Mouse (Mus musculus) embryo, embryonic 9.5 days (tissue): ENCODE measurements around the gene Rragd.
"Not testable (repeated sequence)": the region's sequence is repeated elsewhere in the genome, so short reads cannot be mapped to it uniquely, and the experiment has no call there.

Experiments
- DNase-seq: peaks from one replicate; pipeline ENCODE4 v3.0.0-alpha.2; 2017; ENCODE audit errors: extremely low spot score

The Rragd gene

DNA sequence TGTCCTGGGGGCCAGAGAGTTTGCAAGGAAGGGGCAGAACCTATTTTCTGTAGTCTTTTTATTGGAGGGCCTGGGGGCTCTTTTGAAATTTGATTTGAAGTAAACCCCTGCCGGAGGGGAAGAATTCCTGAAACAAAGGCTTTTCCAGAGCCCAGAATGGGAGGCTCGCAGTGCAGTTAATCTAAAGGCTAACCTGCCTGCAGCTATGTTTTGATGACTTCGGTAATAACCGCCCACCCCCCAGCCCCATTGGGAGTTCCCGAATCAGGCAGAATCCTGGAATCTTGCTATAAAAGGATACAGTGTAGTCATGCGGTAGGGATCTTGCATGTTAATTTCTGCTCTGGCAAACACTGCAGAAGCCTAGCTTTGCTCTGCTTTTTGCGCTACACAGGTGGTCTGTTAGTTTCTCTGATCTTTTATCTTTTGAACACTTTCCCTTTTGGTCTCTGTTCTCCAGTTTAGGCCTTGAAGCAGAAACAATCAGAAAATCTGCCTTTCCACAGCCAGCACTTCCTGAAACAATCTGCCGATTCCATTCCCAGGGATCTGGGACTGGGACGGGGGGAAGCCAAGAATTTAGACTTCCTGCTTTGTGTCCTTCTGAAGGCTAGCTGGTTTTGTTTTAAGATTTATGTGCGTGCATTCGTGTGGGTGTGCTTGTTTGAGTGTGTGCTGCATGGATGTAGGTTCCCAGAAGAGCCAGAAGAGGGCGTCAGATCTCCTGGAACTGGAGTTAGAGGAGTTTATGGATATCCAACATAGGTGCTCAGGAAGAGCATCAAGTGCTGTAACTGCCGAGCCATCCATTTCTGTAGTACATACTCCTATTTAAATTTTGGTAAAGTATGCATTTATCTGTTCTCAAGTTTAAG lies 2.2 kb downstream of the Rragd start:
- DNase-seq: peak; percentile 61

GRCm38 (mm10) chr4:32985684-32986083 lies 2.8 kb downstream of the Rragd start:
- peak; percentile 74 for DNase-seq

DNA sequence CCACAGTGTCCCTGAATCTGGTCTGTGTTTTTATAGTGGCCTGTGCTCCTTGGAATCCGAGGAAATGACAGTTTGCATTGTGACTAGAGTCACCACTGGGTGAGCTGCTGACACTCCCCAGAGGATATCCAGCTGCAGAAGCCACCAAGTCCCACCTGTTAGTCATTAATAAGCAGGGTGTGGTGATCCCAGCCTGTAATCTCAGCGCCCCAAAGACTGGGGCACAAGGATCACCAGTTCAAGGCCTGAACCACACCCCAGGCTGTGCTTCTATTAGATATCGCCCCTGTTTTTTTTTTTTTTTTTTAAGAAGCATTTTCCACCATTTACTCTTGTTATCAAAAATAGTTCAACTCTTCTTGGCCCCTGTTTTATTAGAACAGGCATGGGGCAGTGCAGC lies 4.2 kb downstream of the Rragd start:
- DNase-seq: no peak

DNA sequence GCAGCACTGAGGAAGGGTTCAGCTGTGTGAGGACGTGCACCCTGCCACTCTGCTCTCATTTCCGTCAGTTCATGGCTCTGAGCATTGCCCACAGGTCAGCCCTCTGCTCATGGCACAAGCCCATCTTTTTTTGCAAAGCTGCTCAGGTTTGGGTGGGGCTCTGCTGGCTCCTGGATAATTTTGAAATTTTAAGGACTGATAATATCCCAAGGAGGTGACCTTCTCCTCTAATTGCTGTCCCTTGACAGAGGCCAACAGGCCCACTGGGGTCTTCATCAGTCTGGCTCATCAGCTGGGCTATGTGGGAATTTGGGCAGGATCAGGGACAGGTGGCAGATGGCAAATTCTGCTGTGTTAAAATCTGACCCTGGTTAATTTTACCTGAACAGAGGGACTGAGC lies 6.5 kb downstream of the Rragd start:
- no peak for DNase-seq

DNA sequence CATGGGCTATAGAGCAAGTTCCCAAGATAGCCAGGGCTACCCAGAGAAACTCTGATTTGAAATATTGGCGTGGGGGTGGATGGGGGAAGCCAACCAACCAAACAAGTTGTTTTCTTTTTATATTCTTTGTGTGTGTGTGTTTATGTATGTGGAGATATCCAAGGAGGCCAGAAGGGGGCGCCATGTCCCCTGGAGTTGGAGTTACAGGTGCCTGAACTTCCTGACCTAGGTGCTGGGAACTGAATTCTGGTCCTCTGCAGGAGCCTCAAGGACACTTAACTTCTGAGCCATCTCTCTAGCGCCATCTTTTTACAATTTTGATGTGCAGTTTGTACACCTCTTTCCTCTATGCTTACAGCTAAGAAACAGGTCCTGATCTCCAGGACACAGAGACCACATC lies 11.3 kb downstream of the Rragd start:
- DNase-seq: no peak

GRCm38 (mm10) chr4:32996083-32996482 lies 13.2 kb downstream of the Rragd start:
- DNase-seq: no peak

- no peak for DNase-seq
These were observed 14.7 kb downstream of the Rragd start for GRCm38 (mm10) chr4:32997571-32997970.

- no peak for DNase-seq
These were observed 16.2 kb downstream of the Rragd start for GRCm38 (mm10) chr4:32998996-32999395.

DNA sequence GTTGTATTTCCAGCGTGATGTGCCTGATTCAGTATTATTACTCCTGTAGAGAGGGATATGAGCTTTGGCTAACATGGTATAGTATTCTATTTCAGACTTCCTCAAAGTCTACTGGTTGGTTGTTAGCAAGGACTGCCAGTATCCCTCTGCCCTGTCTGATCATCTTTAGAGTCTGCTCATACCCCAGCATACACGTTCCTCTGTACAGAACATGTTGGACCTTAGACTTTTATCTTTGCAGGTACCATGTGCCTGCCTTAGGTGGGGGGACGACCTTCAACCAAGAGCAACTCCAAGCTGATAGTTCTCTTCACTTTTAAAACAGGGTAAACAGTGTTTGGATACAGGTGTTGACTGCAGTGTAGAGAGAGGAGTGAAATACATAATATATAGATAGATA lies 19.2 kb downstream of the Rragd start:
- DNase-seq: no peak

DNA sequence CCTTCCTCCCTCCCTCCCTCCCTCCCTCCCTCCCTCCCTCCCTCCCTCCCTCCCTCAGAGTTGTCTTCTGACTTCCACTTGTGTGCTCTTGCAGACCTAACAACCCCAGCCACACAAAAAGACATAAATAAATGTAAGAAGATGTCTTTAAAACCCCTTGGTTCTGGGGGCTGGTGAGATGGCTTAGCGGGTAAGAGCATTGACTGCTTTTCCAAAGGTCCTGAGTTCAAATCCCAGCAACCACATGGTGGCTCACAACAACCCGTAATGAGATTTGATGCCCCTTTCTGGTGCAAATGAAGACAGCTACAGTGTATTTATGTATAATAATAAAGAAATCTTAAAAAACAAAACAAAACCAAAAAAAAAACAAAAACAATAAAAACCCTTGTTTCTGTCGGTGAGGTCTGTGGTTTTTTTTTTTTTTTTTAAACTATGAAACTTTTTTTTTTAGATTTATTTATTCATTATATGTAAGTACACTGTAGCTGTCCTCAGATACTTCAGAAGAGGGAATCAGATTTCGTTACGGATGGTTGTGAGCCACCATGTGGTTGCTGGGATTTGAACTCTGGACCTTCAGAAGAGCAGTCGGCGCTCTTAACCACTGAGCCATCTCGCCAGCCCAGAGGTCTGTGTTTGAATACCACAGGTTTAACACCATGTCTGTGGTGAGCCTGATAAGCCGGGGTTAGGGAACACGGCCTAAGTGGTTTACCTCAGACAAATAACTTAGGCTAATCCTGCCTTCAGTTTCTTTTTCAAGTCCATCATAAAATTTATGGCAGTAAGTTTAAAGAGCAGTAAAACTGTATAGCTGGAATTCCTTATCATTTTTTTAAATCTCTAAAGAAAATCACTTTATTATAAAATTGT lies 23.0 kb downstream of the Rragd start:
- not testable (repeated sequence) for DNase-seq

GRCm38 (mm10) chr4:33006844-33007243 lies 24.0 kb downstream of the Rragd start:
- no peak for DNase-seq

DNA sequence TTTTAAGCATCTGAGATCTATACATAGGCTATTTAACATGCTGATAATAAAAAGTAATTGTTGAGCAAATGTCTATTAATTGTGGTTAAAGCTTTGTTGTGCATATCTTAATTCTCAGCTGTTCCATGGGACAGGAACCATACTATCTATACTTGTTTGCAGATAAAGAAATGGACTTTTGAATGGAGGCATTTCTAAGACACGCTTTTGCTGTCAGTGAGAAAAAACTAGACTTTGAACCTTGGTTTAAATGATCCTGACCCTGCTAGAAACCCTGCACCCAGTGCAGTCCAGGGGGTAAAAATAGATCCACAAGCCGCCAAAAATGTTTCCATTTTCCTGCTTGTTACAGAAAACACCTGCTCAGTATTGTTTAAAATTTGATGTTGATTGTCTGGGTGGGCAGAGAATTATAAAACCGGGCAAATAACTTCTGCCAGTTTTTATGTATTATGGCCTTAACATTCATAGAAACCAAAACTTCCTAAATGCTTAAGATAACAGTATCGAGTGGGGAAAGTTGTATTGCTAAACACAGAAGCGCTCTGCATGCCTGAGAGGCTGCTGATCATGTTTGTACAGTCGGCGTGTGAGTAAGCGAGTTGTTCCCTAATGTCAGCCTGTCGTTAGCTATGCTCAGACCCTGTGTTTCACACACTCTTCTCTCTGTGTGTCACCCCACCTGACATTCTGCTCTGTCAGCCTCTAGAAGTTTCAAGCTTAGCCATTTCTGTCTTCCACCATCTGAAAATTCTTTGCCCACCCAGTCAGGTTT lies 24.8 kb downstream of the Rragd start:
- DNase-seq: no peak

DNA sequence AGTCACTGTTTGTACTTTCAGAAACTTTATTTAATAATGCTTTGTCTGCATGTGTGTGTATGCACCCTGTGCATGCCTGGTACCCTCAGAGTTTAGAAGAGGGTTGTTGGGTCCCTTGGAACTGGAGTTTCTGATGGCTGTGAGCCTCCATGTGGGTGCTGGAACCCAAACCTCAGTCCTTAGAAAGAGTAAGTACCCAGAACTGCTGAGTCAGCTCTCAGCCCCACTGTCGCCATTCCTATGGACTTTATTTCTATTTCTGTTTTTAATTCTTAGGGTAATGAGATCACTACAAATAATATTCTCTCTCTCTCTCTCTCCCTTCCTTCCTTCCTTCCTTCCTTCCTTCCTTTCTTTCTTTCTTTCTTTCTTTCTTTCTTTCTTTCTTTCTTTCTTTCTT lies 27.2 kb downstream of the Rragd start:
- no peak for DNase-seq

GRCm38 (mm10) chr4:33012484-33012883 lies 29.6 kb downstream of the Rragd start:
- DNase-seq: no peak

DNA sequence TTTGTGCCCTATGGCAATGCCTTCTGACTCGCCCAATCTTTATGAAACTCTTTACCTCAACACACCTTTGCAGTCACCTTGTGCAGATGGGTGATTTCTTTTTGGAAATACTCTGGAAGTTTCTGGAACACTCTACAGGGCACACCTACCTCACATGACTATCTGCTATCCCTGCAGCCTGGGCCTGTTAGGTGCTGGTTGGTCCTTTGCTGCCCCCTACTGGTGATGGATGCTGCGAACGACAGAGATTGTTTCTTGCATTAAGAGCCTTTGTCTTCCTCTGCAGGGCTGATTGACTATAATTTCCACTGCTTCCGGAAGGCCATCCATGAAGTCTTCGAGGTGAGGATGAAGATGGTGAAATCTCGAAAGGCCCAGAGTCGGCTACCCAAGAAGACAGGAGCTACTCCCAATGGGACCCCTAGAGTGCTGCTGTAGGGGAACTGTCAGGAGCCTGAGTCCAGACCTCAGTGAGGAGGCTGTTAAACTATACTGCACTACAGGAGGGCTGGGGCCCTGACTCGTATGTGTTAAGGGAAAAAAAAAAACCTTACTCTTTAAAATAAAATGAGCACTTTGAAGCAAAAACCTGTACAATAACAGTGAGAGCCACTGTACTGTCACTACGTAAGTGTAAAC lies 35.6 kb downstream of the Rragd start:
- peak; percentile 84 for DNase-seq

DNA sequence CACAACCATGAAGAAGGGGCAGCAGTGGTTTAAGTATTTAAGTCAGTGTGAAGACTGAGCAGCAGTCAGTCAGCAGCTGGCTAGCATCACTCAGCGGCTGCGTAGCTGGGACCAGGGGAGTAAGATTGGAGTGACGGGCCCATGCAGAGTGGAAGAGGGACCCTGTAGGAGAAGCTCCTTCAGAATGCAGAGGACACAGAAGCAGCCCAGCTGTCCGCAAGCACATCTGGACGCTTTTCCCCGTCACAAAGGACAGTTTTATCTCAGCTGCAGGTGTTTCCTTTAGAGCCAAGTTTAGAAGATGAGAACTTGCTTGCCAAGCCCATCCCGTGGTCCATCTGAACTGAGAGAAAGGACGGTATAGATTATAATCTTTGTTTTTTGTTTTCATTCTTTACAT lies 41.6 kb downstream of the Rragd start:
- no peak for DNase-seq

GRCm38 (mm10) chr4:33029104-33029503 lies 46.3 kb downstream of the Rragd start:
- no peak for DNase-seq

GRCm38 (mm10) chr4:33030264-33031194 lies 47.7 kb downstream of the Rragd start:
- peak; percentile 33 for DNase-seq

GRCm38 (mm10) chr4:33031195-33031960 lies 48.5 kb downstream of the Rragd start, which contains the start of gene Ube2j1:
Ube2j1 (plus strand) TSS chr4:33031416.
- DNase-seq: peak; percentile 88

- DNase-seq: no peak
These were observed 49.2 kb downstream of the Rragd start for GRCm38 (mm10) chr4:33032045-33032444.
